Comparison of ENCODE assay signal across 8 mouse cellular contexts in genomic region chr3:94974528-94975422, GRCm38 (mm10). TPM values are rescaled to one million over a fixed set of nuclear protein-coding genes. Genes with fewer than 3 reads are reported as not detected.
DNase-seq lines count a peak whose midpoint lies in the region; ATAC-seq lines count a peak whose summit lies in the region.

Gene Pi4kb, plus strand, starts transcription at chr3:94974731.

- ATAC-seq in megakaryocyte progenitor cell, adult 5-6 weeks (replicated peaks; ENCODE audit: poor library complexity) = peak; percentile 88

- peak; percentile 96 for DNase-seq in adipocyte (ENCODE audit: low spot score)
- peak; percentile 91 for DNase-seq in embryo, embryonic 10 days (ENCODE audit: low spot score)
- DNase-seq in gastrocnemius, postnatal 10 days = peak; percentile 72
- peak; percentile 98 for DNase-seq in induced T-regulatory cell, adult 2 months (ENCODE audit: low read depth)
- DNase-seq in left cerebral cortex, adult 9 months (ENCODE audit: low spot score in 2 of 2) = peak; percentile 50 to 82
- peak; percentile 69 for DNase-seq in right cerebral cortex, postnatal 14 days
- peak; percentile 83 to 84 for DNase-seq in urinary bladder, postnatal 36 days (ENCODE audit: low spot score in 2 of 2)

RNA-seq across cellular contexts. Expression of gene Pi4kb, which starts in this region (rescaled TPM):
- total RNA-seq in gastrocnemius, postnatal 10 days (2021) = 10 to 100 TPM; 31.0 to 32.7 TPM
- 21.2 and 23.5 TPM in 2 replicates for total RNA-seq in megakaryocyte progenitor cell, adult 5-6 weeks (2015)
- total RNA-seq in megakaryocyte progenitor cell, adult 5-6 weeks (2017) = 24.0 and 24.5 TPM in 2 replicates

Comparison
In these comparisons a context has a peak if more than half of its experiments do, and no peak if none do; other contexts are left out.
1. Peak in every context shown above with its lines: DNase-seq and ATAC-seq.